Mouse (Mus musculus) kidney, embryonic 14.5 days (tissue): ENCODE data around the gene Cstf3. TPM values are rescaled to one million over a fixed set of nuclear protein-coding genes. Genes with fewer than 3 reads are reported as not detected.
A peak's percentile ranks its signal among the peaks of the same experiment; 100 is the strongest.

ENCODE experiments used
- ATAC-seq: fragments of 200-750 bp; cut with Nextera tagmentation; 2 replicates; pipeline ENCODE4 v1.8.0; 2017; ENCODE audit warnings: moderate number of reproducible peaks, mild to moderate bottlenecking, moderate TSS enrichment, moderate library complexity; ENCODE audit not compliant: low FRiP score, low TSS enrichment
- H3K27ac ChIP-seq: fragments of 300-500 bp; sonication (generic); 2 replicates; pipeline ENCODE4 v1.5.1; 2014; ENCODE audit warnings: low read depth, mild to moderate bottlenecking, low read length, moderate library complexity, mixed read lengths
- H3K27me3 ChIP-seq: fragments of 300-500 bp; sonication (generic); 2 replicates; pipeline ENCODE4 v1.6.1; 2014; ENCODE audit warnings: mild to moderate bottlenecking, low read length; ENCODE audit not compliant: control insufficient read depth, insufficient read depth
- H3K36me3 ChIP-seq: fragments of 300-500 bp; sonication (generic); 2 replicates; pipeline ENCODE4 v1.6.1; 2014; ENCODE audit warnings: low read length, mixed read lengths; ENCODE audit not compliant: control insufficient read depth, insufficient read depth
- H3K4me1 ChIP-seq: fragments of 300-500 bp; sonication (generic); 2 replicates; pipeline ENCODE4 v1.6.1; 2014; ENCODE audit warnings: low read length, mixed read lengths; ENCODE audit not compliant: control insufficient read depth, insufficient read depth
- H3K4me2 ChIP-seq: fragments of 300-500 bp; sonication (generic); replicated peaks from 2 replicates; pipeline ENCODE4 v1.6.1; 2014; ENCODE audit warnings: low read depth, mild to moderate bottlenecking, low read length
- H3K4me3 ChIP-seq: fragments of 300-500 bp; sonication (generic); 2 replicates; pipeline ENCODE4 v1.5.1; 2014; ENCODE audit warnings: mild to moderate bottlenecking, low read length
- H3K9ac ChIP-seq: fragments of 300-500 bp; sonication (generic); 2 replicates; pipeline ENCODE4 v1.6.1; 2014; ENCODE audit warnings: low read depth, mild to moderate bottlenecking, low read length, moderate library complexity
- H3K9me3 ChIP-seq: fragments of 300-500 bp; sonication (generic); 2 replicates; pipeline ENCODE4 v1.6.1; 2016; ENCODE audit warnings: low read length; ENCODE audit not compliant: control insufficient read depth
- WGBS: fragments of 180-500 bp; shearing (Covaris S2); extraction: QIAGEN DNeasy Blood & Tissue Kit; methylation state at CpG from one replicate; pipeline ENCODE4 v1.1.7; 2014; 5-methylcytosine and 5-hydroxymethylcytosine counted together
- polyA plus RNA-seq: library from polyadenylated mRNA; unstranded; fragments of >200 nt; fragmentation: Nextera tagmentation; extraction: Ambion mirVana; gene quantifications from 2 replicates; pipeline ENCODE4 v1.2.1, GENCODE M21; 2014

Cstf3 gene
- polyA plus RNA-seq, 1 experiment from 2014 or later: 72.5 TPM

DNA sequence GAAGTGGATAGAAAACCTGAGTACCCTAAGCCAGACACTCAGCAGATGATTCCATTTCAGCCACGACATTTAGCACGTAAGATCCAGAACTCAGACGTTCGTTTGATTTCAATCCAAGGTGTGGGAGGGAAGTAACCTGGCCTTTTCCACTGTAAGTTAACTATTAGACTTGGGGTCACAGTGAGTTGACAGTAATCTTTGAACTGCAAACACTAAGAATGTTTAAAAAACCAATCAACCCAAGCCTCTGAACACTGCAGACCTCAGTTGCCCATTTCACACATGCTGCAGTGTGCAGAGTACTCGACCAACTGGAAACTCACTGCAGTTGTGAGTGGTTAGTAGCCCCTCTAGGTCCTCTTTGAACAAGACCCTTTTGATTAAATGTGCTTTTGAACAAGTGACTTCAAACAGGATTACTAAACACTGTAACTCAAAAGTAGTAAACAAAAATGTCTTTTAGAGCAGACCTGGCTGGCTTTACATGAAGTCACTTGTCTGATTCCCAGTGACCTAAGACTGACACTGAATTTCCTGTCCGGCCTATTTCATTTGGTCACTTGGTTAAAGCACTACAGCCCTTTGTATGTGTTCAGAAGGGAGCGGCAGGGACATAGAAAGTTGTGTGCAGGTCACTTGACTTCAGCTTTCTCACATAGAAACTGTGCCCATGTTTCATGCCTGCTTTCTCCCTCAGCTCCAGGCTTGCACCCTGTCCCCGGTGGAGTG lies 73.2 kb downstream of the Cstf3 start:
- H3K27me3 ChIP-seq: no peaks in the 10 kb centered on the region
- H3K27ac ChIP-seq: no peak overlapping the region
- H3K9ac ChIP-seq: no peak overlapping the region
- H3K4me2 ChIP-seq: no peak overlapping the region
- H3K36me3 ChIP-seq: peaks cover 60% of the 10 kb centered on the region
- H3K9me3 ChIP-seq: no peaks in the 10 kb centered on the region
- H3K4me3 ChIP-seq: no peak overlapping the region
- 67% methylated on average over 8 of the region's 8 CpGs for WGBS
- no peaks in the 10 kb centered on the region for H3K4me1 ChIP-seq
- no peak for ATAC-seq

DNA sequence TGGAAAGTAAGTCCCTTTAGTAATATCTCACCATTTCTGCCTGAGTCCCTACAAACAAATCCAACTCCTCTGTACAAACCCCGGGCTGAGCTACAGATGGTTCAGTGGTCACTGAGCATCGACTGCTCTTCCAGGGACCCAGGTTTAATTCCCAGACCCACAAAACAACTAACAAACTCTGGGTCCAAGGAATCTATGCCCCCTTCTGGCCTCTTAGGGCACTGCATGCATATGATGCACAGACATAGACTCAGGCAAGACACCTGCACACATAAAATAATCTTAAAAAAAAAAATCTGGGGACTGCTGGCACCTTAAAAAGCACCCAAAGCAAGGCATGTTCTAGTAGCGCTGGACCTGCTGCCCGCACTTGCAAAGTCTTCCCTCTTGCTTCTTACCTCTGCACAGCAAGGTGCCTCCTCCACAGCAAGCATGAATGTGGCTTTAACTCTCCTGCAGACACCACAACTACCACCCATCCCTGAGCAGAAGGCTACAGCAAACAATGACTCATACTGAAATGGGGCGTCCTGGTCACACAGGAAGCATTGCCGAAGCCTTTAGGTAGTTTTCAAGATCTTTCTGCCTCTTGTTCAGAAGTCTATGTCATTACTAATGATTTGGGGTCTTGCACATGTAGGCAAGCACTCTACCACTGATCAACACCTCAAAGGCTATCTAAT lies 78.9 kb downstream of the Cstf3 start:
- Histone ChIP-seq H3K36me3 (peaks cover 17% of the 10 kb centered on the region), H3K27me3 (no peaks in the 10 kb centered on the region), H3K4me3 (no peak overlapping the region), H3K9ac (no peak overlapping the region), H3K4me2 (no peak overlapping the region), H3K4me1 (no peaks in the 10 kb centered on the region), H3K27ac (no peak overlapping the region), H3K9me3 (no peaks in the 10 kb centered on the region)
- WGBS: 82% methylated on average over 6 of the region's 6 CpGs
- ATAC-seq: no peak

DNA sequence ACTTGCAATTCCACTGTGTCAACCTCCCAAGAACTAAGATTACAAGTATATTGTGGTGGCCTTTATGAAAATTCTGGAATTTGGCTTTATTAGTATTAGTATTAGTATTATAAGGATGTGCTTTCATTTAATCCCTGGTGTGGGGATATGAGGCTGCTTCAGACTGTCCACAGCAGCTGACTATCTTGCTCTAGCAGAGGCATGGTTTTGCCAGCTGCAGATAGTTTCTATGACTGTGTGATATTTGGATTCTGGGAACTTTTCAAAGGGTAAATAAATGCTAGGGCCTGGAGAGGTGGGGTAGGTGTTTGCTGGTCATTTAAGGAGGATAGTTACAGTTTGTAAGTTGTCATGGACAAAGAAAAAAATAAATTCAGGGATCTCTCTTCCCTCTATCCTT lies 81.4 kb downstream of the Cstf3 start:
- H3K4me1 ChIP-seq: no peaks in the 10 kb centered on the region
- H3K36me3 ChIP-seq: no peaks in the 10 kb centered on the region; the same call in 1 of the 2 replicates
- no peak for ATAC-seq
- no peak overlapping the region for H3K4me3 ChIP-seq
- H3K27ac ChIP-seq: no peak overlapping the region
- no peak overlapping the region for H3K9ac ChIP-seq
- no peaks in the 10 kb centered on the region for H3K9me3 ChIP-seq
- H3K27me3 ChIP-seq: no peaks in the 10 kb centered on the region
- H3K4me2 ChIP-seq: no peak overlapping the region

DNA sequence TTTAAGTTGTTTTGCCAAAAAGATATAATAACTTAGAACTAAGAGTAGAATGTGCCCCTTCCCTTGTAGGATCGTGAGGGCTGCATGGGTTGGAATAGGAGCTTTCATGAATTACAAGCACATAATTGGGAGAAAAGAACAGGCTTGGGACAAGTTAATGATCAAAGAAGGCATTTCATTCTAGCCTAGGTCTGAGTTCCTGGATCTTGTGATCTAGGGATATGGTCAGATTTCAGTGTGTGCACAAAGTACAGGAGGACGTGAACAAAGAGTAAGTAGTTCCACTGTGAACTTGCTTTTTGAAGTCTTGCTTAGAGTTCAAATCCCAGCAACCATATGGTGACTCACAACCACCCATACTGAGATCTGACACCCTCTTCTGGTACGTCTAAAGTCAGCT lies 87.0 kb downstream of the Cstf3 start:
- ATAC-seq: no peak
- H3K4me3 ChIP-seq: no peak overlapping the region
- H3K27ac ChIP-seq: no peak overlapping the region
- 76% methylated on average over 3 of the region's 3 CpGs for WGBS
- H3K27me3 ChIP-seq: no peaks in the 10 kb centered on the region
- H3K9me3 ChIP-seq: no peaks in the 10 kb centered on the region
- H3K9ac ChIP-seq: no peak overlapping the region
- no peaks in the 10 kb centered on the region for H3K4me1 ChIP-seq
- H3K36me3 ChIP-seq: no peaks in the 10 kb centered on the region; the same call in 1 of the 2 replicates
- no peak overlapping the region for H3K4me2 ChIP-seq

DNA sequence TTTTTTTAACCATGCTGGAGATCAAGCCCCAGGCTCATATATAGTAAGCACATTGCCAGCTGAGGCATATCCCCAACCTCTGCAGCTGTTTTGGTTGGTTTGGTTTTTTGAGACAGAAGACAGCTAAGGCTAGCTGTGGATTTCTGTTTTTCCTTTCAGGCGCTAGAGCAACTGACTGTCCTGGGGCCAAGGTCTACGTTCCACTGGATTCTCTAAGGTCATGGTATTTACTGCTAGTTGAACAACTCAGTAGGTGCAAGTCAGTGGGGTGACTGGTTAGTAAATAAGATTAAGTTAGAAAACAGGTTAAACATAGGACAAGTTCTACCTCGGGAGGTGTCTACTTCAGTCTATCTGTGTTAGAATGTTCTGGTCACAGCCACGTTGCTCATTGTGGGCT lies 94.4 kb downstream of the Cstf3 start:
- Histone ChIP-seq H3K9me3 (no peaks in the 10 kb centered on the region), H3K27ac (no peak overlapping the region), H3K27me3 (no peaks in the 10 kb centered on the region), H3K36me3 (peaks cover 7% of the 10 kb centered on the region; the same call in 1 of the 2 replicates), H3K4me1 (no peaks in the 10 kb centered on the region), H3K9ac (no peak overlapping the region), H3K4me2 (no peak overlapping the region), H3K4me3 (no peak overlapping the region)
- 91% methylated on average over 4 of the region's 4 CpGs for WGBS
- ATAC-seq: no peak

DNA sequence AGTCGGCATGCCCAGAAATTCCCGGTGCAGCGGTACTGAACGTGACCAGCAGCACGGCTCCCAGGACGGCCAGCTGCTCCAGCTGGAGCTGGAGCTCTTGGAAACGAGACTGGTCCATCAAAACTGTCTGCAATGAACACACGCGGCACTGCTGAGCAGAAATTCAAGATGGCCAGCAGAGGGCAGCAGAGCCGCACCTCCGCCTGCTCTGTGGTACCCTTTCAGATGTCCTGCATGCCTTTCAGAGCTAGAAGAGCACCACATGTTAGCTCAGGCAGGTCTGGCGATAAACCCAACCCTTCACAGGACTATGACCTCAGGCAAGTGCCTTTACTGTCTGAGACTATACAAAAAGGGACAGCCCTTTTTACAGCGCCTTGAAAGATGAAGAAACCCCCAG lies 95.1 kb downstream of the Cstf3 start:
- ATAC-seq: peak; percentile 91
- peaks cover 7% of the 10 kb centered on the region; the same call in 1 of the 2 replicates for H3K36me3 ChIP-seq
- no peak overlapping the region for H3K9ac ChIP-seq
- H3K4me3 ChIP-seq: no peak overlapping the region
- H3K9me3 ChIP-seq: no peaks in the 10 kb centered on the region
- H3K27ac ChIP-seq: no peak overlapping the region
- WGBS: 6% methylated on average over 13 of the region's 13 CpGs
- H3K4me1 ChIP-seq: no peaks in the 10 kb centered on the region
- H3K27me3 ChIP-seq: no peaks in the 10 kb centered on the region
- 0 out of 2 replicates have a peak overlapping the region, but pooled peaks have one; percentile 2 for H3K4me2 ChIP-seq

DNA sequence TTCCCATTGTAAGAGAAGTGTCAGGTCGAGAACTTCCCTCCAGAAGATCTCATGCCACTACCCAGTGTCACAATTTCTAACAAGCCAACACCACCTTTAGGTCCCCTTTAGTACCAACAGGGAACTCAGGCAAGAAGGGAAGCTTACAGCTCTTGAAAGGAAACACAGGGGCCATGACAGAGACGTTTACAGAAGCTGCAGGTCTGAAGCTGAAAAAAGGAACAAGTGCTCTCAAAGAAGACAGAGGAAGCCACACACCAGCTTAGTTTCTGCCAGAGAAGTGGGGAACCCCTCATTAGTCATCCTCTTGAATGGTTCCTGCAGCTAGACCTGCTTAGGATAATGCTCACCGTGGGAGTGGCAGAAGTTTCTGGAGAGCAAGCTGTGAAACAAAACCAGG lies 96.9 kb downstream of the Cstf3 start:
- Histone ChIP-seq H3K27me3 (no peaks in the 10 kb centered on the region), H3K9me3 (no peaks in the 10 kb centered on the region), H3K4me3 (no peak overlapping the region), H3K36me3 (peaks cover 7% of the 10 kb centered on the region; the same call in 1 of the 2 replicates), H3K9ac (no peak overlapping the region), H3K4me2 (no peak overlapping the region), H3K27ac (no peak overlapping the region), H3K4me1 (no peaks in the 10 kb centered on the region)
- WGBS: 77% methylated on average over 3 of the region's 3 CpGs
- no peak for ATAC-seq

DNA sequence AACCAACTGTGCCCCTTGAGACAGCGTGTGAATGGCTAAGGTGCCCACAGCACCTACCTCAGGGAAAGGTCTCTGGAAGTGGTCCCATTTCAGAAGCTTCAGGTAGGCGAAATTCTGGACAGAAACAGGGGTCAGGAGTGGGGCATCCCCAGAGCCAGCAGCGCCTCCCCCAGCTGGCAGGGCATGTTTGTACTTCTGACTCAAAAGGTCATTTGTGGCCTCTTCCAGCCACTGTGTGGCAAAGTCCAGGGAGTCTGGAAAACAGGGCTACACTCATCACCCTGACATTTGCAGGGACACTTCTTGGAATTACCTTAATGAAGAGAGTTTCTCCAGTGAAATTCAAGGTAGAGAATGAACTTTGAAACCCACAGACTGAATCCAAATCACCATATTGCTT lies 98.0 kb downstream of the Cstf3 start:
- H3K9ac ChIP-seq: no peak overlapping the region

DNA sequence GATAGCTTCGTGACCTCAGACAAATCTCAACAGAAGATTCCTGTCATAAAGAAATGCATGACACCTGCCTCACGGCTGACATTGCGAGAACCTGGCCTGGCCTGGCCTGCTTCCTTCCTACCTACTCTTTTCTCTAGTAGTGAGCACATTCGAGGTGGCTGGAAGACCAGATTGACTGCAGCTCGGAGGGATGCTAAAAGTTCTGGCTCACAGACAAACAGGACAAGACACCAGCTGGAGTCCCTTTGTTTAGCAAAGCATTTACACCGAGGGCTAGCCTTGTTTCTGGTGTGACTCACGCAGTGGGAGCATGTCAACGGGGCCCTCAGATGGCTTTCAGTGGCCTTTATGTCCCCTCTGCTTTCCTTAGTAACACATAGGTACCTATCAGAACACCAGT lies 98.4 kb downstream of the Cstf3 start:
- Histone ChIP-seq H3K4me2 (no peak overlapping the region), H3K9me3 (no peaks in the 10 kb centered on the region), H3K27me3 (no peaks in the 10 kb centered on the region), H3K4me1 (no peaks in the 10 kb centered on the region), H3K9ac (no peak overlapping the region), H3K36me3 (no peaks in the 10 kb centered on the region), H3K4me3 (no peak overlapping the region), H3K27ac (no peak overlapping the region)
- no peak for ATAC-seq
- 82% methylated on average over 8 of the region's 8 CpGs for WGBS

More for the DNA sequence above, 98.0 kb downstream of the Cstf3 start:
- Histone ChIP-seq H3K9me3 (no peaks in the 10 kb centered on the region), H3K27me3 (no peaks in the 10 kb centered on the region), H3K27ac (no peak overlapping the region), H3K4me3 (no peak overlapping the region), H3K4me1 (no peaks in the 10 kb centered on the region), H3K4me2 (no peak overlapping the region), H3K36me3 (peaks cover 4% of the 10 kb centered on the region; the same call in 1 of the 2 replicates)
- ATAC-seq: no peak
- 64% methylated on average over 3 of the region's 3 CpGs for WGBS
